15 mouse cellular contexts compared by ENCODE assay signal in genomic region chr1:37378095-37378494, GRCm38 (mm10).
"Had no signal": no experiment of that assay in that cellular context is flagged by ENCODE, and none has a peak within 500 bp of the region (broad histone marks: within the 10 kb centered on the region; RNA-seq: fewer than 3 reads in every experiment).

No protein-coding gene starts in this region.

- H3K27ac ChIP-seq: neural tube, embryonic 12.5 days; neural tube, embryonic 13.5 days; neural tube, embryonic 15.5 days; stomach, embryonic 15.5 days; stomach, postnatal 0 days had no signal

- DNase-seq: retina, postnatal 1 day; right cerebral cortex, postnatal 14 days; right cerebral cortex, postnatal 25 days; spleen, adult 18-20 months; thymus, adult 18-20 months; thymus, adult 2 months; thymus, postnatal 14 days; thymus, postnatal 25 days; thymus, postnatal 36 days; thymus, postnatal 4 days had no signal

- H3K4me3 ChIP-seq: neural tube, embryonic 12.5 days; neural tube, embryonic 13.5 days; neural tube, embryonic 15.5 days; stomach, embryonic 15.5 days had no signal
